Mouse (Mus musculus): Measurements from ENCODE around the gene Mbtd1.

GRCm38 (mm10) chr11:93908829-93909228 lies 23.2 kb downstream of the Mbtd1 start:
- TF ChIP-seq CTCF (IDR thresholded peaks at IDR 0.05; ENCODE audit: low read depth, low read length) (no peak), POLR2A (IDR thresholded peaks at IDR 0.05; ENCODE audit: borderline replicate concordance, low read depth, low read length) (no peak)
